Mouse (Mus musculus): ENCODE results near the gene Zfp207.
"Not testable (repeated sequence)": the region's sequence is repeated elsewhere in the genome, so short reads cannot be mapped to it uniquely, and the experiment has no call there.

Gene Zfp207

DNA sequence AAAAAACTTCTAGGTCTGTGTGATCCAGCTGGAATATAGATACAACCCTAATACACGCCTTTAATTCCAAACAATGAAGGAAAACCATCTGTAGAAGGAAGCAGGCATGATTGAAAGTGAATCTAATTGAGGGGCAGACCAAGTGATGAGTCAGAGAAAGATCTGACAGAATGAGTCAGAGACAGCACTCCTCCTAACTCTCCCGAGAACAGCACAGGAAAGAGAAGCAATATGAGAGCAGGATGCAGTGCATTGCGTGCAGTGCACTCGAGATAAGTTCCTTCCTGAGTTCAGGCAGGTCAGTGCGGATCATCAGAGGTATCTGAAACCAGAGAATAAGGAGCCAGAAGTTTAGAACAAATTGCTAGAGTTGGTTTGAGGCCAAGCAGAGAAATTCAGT, 34.0 kb downstream of the Zfp207 start:
- DNase-seq = no peak

DNA sequence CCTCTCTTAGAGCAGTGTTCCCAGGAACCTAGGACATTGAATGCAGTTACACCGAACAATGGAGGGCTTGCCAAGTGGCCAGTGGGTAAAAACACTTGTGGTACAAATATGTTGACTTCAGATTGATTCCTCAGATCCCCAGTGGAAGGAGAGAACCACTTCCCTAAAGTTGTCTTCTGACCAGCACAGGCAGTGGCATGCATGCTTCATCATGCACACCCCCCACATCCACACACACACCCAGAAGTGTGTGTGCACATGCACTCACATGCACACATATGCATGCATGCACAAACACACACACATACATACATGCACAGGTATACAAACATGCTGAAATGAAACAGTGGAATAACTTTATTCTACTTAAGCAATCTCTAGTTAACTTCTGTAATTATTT, 36.7 kb downstream of the Zfp207 start:
- no peak for DNase-seq

DNA sequence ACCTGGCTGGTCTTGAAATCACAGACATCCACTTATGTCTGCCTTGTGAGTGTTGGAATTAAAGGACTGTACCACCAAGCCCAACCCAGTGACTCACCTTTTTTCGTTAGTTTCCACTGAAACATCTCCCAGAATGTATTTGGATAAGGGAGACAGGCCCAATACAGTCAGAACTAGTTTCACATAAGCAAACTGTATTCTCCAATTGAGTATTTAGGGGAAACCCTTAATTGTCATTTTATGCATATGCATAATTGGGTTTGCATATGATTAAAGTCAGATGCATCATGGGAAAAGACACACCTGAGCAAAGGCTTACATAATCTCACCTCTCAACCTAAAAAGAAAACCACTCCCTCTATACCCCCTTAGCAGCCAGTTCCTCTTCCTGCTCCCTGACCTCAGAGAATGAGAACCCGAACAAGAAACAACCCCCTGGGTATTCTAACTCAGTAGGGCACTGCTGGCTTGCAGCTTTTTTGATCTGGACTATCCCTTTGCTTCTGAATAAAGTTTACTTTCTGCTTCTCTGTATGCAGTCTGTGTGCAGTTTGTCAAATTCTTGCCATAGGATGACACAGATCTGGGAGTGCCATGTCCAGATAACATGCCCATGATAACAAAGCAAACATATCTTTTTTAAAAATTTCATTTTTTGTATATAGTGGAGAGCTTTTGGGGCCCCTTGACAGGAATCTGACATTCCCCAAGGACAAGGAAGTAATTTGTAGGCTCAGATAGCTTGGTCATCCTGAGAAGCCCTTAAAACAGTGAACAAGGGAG, 37.3 kb downstream of the Zfp207 start:
- no peak for DNase-seq

DNA sequence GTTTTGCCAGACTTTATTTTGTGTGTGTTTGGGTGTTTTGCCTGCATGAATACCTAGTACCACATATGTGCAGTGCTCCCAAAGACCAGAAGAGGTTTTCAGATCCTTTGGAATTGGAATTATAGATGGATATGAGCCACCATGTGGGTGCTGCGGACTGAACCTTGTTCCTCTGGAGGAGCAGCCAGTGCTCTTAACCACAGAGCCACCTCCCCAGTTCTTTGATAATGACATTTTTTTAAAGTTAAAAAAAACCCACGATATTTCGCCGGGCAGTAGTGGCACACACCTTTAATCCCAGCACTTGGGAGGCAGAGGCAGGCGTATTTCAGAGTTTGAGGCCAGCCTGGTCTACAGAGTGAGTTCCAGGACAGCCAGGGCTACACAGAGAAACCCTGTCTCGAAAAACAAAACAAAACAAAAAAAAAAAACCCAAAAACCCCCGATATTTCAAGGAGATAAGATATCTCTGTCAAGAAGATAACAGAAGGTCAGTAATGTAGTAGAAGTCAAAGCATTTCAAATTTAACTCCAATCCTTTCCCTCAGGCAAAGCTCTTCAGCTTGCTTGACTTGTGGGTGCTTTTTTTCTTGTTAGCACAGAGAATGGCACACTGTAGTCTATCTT, 38.5 kb downstream of the Zfp207 start:
- no peak for DNase-seq

DNA sequence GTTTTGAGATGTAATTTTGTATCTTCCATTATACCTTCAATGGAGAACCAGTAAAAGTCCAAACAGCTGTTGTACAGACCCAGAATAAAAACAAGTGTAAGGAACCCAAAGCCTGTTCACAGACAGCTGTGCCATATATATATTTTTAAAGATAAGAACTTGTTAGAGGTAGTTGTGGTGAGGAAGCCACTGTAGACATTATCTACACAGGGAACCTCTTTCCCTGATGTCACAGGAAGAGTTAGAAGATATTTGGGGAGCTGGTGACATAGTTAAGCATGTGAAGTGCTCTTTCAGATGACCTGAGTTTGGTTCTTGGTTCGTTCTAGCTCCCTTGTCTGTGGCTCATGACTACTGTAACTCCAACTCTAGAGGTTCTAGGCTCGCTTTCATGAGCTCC, 41.6 kb downstream of the Zfp207 start:
- DNase-seq = no peak

DNA sequence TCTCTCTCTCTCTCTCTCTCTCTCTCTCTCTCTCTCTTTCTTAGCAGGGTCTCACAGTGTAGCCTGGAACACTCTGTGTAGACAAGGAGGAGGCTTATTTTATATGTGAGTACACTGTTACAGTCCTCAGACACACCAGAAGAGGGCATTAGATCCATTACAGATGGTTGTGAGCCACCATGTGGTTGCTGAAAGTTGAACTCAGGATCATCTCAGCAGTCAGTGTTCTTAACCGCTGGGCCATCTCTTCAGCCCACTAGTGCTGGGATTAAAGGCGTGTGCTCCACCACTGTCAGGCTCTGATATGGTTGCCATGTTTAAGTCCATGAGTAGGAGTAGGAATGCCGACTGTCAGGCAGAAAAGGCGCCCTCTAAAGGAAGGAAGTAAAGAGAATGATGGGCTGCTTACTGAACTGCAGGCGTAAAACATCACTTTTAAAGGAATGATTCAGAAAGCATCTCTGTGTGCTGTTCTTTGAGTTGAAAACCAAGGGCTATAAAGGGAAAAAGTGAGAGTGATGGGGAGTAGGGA, 42.2 kb downstream of the Zfp207 start:
- DNase-seq = no peak

DNA sequence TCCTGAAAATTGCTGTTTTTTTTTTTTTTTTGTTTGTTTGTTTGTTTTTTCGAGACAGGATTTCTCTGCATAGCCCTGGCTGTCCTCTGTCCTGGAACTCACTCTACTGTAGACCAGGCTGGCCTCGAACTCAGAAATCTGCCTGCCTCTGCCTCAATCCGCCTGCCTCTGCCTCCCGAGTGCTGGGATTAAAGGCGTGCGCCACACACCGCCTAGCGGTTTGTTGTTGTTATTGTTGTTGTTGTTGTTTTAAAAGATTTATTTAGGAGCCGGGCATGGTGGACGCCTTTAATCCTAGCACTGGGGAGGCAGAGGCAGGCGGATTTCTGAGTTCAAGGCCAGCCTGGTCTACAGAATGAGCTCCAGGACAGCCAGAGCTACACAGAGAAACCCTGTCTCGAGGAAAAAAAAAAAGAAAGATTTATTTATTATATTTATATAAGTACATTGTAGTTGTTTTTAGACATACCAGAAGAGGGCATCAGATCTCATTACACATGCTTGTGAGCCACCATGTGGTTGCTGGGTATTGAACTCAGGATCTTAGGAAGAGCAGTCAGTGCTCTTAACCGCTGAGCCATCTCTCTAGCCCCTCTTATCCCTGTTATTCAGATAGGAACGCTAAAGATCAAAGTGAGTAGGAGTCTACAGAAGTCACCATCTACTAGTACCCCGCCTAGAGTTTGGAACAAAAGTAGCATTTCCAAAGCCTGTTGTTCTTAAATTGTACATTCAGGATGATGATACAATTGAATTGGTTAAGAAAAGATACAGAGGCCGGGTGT, 43.1 kb downstream of the Zfp207 start:
- not testable (repeated sequence) for DNase-seq

DNA sequence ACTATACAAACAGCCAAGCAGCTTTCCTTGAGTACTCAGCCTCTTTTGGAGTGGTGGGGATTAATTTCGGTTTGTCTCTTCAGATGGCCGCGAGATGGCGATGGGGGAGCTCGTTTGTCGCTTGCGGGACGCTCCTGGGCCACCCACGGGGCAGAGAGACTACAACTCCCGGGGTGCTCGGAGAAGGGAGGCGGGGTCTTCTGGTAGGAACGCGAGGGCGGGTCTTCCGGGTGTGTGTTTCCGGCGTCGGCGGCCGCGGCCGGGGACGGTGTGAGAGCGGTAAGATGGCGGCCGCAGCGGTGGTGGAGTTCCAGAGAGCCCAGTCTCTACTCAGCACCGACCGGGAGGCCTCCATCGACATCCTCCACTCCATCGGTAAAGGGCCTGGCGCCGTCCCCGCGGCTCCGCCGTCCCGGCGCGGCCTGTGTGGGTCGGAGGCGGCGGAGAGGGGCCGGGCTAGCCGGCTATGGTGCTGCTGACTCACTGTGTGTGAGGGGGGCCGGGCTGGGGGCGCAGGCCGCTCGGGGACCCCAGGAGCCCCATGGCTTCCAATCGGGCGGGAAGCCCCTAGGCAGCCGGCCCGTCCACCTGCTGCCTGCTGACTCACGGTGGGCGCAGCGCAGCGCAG, 45.4 kb downstream of the Zfp207 start, which contains the start of gene Psmd11:
TSS of gene Psmd11 (plus strand) at position 235 of the 628 bp plus-strand sequence.
- DNase-seq = peak; percentile 97

DNA sequence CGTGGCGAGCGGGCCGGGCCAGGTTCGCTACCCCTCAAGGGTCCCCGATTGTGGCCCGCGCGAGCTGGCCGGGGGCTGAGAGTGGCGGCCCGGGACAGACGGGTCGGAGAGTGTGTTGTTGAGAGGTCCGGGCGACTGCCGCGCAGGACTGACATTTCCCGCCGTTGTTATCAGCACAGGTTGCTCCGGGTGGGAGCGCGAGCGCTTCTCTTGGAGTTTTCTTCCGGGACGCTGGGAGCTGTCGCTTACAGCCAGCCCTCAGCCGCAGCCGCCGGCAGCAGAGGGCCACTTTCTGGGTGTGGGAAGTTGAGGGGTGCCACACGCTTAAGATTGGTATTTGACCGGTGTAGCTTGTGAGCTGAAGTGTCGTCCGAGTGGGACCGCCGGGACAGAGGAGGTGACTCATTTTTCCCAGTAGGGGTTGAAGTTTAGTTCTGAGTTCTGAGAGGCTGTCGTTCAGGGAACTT, 46.0 kb downstream of the Zfp207 start:
- DNase-seq = peak; percentile 37

DNA sequence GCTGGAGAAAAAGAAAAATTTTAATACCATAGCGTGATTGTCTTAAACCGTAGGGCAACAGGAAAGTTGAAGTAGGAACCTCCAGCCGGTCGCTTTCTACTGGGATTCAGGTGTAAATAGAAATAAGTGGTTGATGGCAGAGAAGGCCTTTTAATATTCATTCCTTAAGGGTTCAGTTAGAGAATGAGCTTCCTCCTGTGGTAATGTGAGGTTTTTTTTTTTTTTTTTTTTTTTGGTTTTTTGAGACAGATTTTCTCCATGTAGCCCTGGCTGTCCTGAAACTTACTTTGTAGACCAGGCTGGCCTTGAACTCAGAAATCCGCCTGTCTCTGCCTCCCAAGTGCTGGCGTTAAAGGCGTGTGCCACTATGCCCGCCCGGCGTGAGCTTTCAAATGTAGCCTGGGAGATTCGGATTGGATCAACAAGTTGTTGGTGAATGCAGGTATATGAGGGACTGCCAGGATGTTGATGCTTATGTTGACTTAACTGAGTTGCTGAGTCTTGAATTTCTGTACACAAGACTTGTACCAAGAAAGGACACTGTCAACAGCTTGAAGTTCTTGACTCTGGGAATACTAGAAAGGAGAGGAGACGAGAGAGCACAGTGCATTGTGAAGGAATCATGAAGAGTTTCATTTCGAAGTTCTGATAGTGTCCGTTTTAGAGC, 46.6 kb downstream of the Zfp207 start:
- no peak for DNase-seq

DNA sequence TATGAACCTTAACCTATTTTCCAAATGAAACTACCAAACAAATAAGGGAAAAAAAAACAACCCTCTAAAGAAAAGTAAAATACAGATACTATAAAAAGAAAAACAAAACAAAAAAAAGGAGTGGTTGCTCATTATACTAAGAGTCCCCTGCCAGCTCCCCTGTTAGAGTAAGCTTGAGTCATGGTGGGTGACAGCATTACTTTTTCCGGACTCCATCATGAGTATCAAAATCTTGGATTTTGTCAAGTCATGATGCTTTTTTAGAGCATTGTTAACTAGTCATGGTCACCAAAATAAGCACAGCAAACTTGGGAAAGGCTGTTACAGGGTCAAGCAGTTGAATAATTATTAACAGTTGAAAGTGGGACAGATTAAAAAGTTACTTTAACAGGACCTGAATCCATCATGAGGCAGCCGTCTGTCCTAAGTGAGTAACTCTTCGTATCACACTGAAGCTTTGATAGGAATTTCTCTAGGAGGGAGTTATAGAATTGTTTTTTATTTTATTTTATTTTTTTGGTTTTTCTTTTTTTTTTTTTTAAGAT, 47.4 kb downstream of the Zfp207 start:
- no peak for DNase-seq

DNA sequence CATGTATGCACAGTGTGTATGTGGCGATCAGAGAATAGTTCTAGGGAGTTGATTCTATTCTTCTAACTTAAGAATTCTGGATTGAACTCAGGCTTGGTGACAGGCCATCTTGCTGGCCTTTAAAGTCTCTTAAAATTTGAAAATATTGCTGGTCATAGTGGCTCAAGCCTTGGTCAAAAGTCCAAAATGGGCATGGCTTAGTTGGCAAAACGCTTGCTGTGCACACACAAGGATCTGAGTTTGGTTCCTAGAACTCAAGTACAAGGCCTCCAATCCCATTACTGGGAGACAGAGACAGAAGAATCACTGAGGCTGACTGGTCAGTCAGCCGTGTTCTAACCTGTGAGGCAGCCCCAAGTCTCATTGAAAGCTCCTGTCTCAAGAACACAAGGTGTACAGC, 63.8 kb downstream of the Zfp207 start:
- DNase-seq = no peak

DNA sequence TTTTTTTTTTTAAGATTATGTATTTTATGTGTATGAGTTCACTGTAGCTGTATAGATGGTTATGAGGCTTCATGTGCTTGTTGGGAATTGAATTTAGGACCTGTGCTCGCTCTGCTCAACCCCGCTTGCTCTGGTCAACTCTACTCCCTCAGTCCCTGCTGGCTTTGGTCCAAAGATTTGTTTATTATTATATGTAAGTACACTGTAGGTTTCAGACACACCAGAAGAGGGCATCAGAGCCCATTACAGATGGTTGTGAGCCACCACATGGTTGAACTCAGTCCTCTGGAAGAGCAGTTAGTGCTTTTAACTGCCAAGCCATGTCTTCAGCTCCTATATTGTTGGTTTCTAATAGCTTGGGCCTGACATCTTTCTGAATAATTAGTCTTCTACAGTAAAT, 66.8 kb downstream of the Zfp207 start:
- DNase-seq = no peak

DNA sequence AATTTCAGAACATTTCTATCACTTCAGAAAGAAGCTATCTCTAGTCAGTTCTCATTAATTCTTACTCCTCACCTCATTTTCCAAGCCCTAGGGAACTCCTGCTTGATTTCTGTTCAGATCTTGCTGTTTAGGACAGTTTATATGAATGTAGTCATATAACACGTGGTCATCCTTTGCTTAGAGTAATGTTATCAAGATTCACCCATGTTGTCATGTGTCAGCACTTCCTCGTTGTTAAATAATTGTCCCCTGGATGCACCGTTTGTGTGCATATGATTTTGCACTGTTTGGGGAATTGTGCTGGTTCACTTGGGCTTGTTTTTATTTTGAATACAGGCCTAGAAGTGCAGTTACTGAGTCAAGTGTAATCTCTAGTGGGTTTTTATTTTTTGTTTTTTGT, 69.2 kb downstream of the Zfp207 start:
- no peak for DNase-seq

DNA sequence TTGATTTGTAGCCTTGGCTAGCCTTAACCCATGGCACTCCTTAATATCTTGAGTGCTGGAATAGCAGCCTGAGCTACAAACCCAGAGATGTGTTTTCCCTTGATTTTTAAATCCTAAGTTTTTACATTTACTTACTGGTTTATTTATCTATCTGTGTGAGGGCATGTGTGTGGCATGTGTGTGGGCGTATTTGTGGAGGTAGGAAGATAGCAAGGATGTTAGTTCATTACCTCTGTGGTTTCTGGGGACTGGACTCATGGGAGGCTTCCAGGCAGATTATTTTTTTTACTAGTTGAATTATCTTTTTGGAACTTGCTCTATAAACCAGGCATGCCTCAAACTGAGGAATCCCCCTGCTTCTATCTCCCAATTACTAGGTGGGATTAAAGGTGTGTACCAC, 70.1 kb downstream of the Zfp207 start:
- no peak for DNase-seq
